Mouse (Mus musculus) ovary, postnatal 10 days (tissue): ENCODE measurements around the gene Gm17026.
"Not testable (repeated sequence)": the region's sequence is repeated elsewhere in the genome, so short reads cannot be mapped to it uniquely, and the experiment has no call there.

Experiments
- DNase-seq: peaks from one replicate; pipeline ENCODE4 v3.0.0; 2022; ENCODE audit warnings: low spot score

The Gm17026 gene

DNA sequence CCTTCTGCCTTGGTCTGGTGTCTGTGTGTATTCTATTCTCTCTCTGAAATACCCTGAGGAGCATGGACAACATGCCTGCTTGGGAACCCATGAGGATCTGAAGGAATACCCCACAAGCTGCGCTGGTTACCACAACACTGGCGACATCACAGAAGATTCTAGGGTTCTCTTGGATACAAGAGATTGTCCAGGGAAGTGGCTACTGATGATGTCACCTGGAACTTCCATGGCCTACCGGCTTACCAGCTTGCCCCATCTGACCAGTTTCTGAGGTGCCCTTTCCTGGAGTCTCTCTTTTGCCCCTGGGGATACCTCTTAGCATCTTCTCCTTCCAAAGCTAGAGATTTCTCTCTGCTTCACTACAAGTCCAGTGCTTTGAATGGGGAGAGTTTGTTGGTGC, at the start of gene Gm17026:
Gene Gm17026 (minus strand): TSS at position 101 of the 400 bp plus-strand sequence.
- DNase-seq = not testable (repeated sequence)

DNA sequence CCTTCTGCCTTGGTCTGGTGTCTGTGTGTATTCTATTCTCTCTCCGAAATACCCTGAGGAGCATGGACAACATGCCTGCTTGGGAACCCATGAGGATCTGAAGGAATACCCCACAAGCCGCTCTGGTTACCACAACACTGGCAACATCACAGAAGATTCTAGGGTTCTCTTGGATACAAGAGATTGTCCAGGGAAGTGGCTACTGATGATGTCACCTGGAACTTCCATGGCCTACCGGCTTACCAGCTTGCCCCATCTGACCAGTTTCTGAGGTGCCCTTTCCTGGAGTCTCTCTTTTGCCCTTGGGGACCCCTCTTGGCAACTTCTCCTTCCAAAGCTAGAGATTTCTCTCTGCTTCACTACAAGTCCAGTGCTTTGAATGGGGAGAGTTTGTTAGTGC, 37.4 kb upstream of the Gm17026 start, which contains the start of gene Gm9611:
Gene Gm9611 (minus strand): TSS at position 101 of the 400 bp plus-strand sequence.
- DNase-seq = not testable (repeated sequence)

DNA sequence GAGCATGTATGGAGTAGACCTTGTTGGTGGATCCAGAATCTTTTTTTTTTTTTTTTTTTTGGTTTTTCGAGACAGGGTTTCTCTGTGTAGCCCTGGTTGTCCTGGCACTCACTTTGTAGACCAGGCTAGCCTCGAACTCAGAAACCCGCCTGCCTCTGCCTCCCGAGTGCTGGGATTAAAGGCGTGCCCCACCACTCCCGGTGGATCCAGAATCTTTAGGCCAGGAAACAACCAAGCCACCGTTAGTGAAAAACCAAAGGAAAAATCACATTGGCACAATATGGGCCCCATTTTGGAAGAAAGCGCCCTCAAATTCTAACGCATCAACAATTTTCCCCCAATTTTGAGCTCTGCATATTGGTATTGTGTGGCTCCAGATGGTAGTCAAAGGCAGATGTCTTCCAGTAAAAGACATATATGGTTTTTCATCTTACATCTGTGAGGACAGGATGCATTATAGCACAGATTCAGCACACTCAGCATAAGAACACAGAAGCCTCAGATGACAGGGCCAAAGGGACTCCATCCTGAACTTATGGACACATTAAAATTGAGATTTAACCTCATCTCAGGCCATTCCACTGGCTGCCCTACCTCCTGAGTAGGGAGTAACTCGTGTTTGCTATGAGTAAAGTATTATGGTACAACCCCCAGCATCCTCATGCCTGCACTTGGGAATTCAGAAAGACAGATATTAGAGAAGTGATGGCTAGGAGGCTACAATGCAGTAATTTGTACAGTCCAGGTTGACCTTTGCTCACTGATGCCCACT, 42.9 kb downstream of the Gm17026 start:
- not testable (repeated sequence) for DNase-seq
